Mouse (Mus musculus) embryonic facial prominence, embryonic 14.5 days (tissue): ENCODE measurements around the gene Pfdn6. TPM values are rescaled to one million over a fixed set of nuclear protein-coding genes. Genes with fewer than 3 reads are reported as not detected.

Experiments
- ATAC-seq: fragments of 200-750 bp; cut with Nextera tagmentation; 2 replicates; pipeline ENCODE4 v1.8.0; 2017; ENCODE audit warnings: low read depth, moderate number of reproducible peaks, moderate TSS enrichment
- DNase-seq: peaks from one replicate; pipeline ENCODE4 v3.0.0-alpha.2; 2015; ENCODE audit warnings: low spot score
- H3K27ac ChIP-seq: fragments of 300-500 bp; sonication (generic); replicated peaks from 2 replicates; pipeline ENCODE4 v1.5.1; 2014; ENCODE audit warnings: low read depth, mild to moderate bottlenecking, low read length, moderate library complexity
- H3K27me3 ChIP-seq: fragments of 300-500 bp; sonication (generic); replicated peaks from 2 replicates; pipeline ENCODE4 v1.6.1; 2014; ENCODE audit warnings: low read length; ENCODE audit not compliant: control insufficient read depth, insufficient read depth
- H3K36me3 ChIP-seq: fragments of 300-500 bp; sonication (generic); 2 replicates; pipeline ENCODE4 v1.6.1; 2014; ENCODE audit warnings: low read length, mixed read lengths; ENCODE audit not compliant: control insufficient read depth, insufficient read depth
- H3K4me1 ChIP-seq: fragments of 300-500 bp; sonication (generic); 2 replicates; pipeline ENCODE4 v1.6.1; 2014; ENCODE audit warnings: antibody characterized with exemption, low read length; ENCODE audit not compliant: control insufficient read depth, insufficient read depth
- H3K4me2 ChIP-seq: fragments of 300-500 bp; sonication (generic); 2 replicates; pipeline ENCODE4 v1.6.1; 2014; ENCODE audit warnings: low read depth, mild to moderate bottlenecking, low read length, moderate library complexity, mixed read lengths
- H3K4me3 ChIP-seq: fragments of 300-500 bp; sonication (generic); 2 replicates; pipeline ENCODE4 v1.5.1; 2014; ENCODE audit warnings: low read depth, mild to moderate bottlenecking, low read length
- H3K9ac ChIP-seq: fragments of 300-500 bp; sonication (generic); 2 replicates; pipeline ENCODE4 v1.6.1; 2014; ENCODE audit warnings: low read depth, mild to moderate bottlenecking, low read length, moderate library complexity, mixed read lengths
- H3K9me3 ChIP-seq: fragments of 300-500 bp; sonication (generic); 2 replicates; pipeline ENCODE4 v1.6.1; 2016; ENCODE audit warnings: low read length; ENCODE audit not compliant: control insufficient read depth
- WGBS: fragments of 180-500 bp; shearing (Covaris S2); extraction: QIAGEN DNeasy Blood & Tissue Kit; methylation state at CpG from one replicate; pipeline ENCODE4 v1.1.7; 2014; 5-methylcytosine and 5-hydroxymethylcytosine counted together
- polyA plus RNA-seq: library from polyadenylated mRNA; unstranded; fragments of >200 nt; fragmentation: Nextera tagmentation; extraction: Ambion mirVana; gene quantifications from 2 replicates; pipeline ENCODE4 v1.2.1, GENCODE M21; 2014

Pfdn6 gene
- polyA plus RNA-seq, 1 experiment from 2014 or later = 124 TPM

DNA sequence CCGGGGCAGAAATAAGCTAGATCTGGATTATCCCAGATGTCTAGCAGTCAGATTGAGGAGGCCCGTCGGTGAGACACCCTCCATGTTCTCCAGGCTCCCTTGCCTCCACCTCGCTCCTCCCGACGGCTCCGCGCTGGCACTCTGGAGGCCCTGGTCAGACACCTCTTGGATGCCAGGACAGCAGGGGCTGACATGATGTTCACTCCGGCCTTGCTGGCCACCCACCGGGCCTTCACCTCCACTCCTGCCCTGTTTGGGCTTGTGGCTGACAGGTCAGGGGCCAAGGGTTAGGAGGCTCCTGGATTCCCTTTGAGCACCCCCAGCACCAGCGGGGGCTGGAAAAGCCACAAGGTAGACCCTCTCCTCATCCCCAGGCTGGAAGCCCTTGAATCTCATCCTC is 8.2 kb downstream of the Pfdn6 start:
- no peak overlapping the region for H3K27ac ChIP-seq
- H3K36me3 ChIP-seq = peaks cover 37% of the 10 kb centered on the region
- peaks cover 12% of the 10 kb centered on the region for H3K4me1 ChIP-seq
- ATAC-seq (no peak), DNase-seq (no peak)
- peak overlapping the region; percentile 79; the same call in 1 of the 2 replicates for H3K9ac ChIP-seq
- 89% methylated on average over 11 of the region's 11 CpGs for WGBS
- no peaks in the 10 kb centered on the region for H3K27me3 ChIP-seq
- no peaks in the 10 kb centered on the region for H3K9me3 ChIP-seq
- H3K4me3 ChIP-seq = no peak overlapping the region
- 0 out of 2 replicates have a peak overlapping the region, but pooled peaks have one; percentile 96 for H3K4me2 ChIP-seq

DNA sequence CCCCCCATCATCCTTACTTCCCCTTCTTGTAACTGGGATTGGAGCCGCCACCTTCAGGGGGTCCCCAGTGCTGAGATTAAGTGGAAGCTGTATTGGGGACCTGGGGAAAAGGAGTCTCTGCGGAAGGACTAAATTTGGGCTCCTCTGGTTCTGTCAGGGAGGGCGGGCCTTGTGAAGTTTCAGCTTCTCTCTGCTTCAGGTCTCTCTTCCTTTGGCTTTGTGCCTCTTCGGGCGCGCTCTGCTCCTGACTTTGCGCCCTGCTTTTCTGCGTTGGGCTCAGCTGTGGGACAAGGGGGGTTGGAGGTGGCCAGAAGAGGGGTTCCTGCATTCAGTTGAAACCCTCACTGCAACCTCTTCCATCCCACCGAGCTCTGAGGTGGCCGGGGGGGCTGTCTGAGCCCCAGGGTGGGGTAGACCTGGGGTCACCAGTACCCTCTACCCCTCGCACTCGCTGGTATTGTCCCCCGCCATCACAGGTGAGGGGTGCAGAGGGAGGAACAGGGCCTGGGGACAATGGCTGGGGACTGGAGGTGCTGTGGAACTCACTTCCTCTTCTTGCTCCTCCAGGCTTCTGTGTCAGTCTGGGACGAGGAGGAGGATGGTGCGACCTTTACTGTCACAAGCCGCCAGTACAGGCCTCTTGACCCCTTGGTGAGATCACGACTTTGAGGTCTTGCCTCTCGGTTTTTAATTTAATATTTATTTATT is 8.8 kb downstream of the Pfdn6 start:
- H3K4me1 ChIP-seq = peaks cover 12% of the 10 kb centered on the region
- peak overlapping the region; percentile 79 for H3K9ac ChIP-seq
- WGBS = 36% methylated on average over 14 of the region's 18 CpGs
- H3K4me2 ChIP-seq = peak overlapping the region; percentile 96
- DNase-seq = no peak
- no peak for ATAC-seq
- H3K27ac ChIP-seq = no peak overlapping the region; the same call in 1 of the 2 replicates
- H3K4me3 ChIP-seq = peak overlapping the region; percentile 81
- H3K27me3 ChIP-seq = no peaks in the 10 kb centered on the region
- H3K36me3 ChIP-seq = peaks cover 39% of the 10 kb centered on the region
- H3K9me3 ChIP-seq = no peaks in the 10 kb centered on the region

DNA sequence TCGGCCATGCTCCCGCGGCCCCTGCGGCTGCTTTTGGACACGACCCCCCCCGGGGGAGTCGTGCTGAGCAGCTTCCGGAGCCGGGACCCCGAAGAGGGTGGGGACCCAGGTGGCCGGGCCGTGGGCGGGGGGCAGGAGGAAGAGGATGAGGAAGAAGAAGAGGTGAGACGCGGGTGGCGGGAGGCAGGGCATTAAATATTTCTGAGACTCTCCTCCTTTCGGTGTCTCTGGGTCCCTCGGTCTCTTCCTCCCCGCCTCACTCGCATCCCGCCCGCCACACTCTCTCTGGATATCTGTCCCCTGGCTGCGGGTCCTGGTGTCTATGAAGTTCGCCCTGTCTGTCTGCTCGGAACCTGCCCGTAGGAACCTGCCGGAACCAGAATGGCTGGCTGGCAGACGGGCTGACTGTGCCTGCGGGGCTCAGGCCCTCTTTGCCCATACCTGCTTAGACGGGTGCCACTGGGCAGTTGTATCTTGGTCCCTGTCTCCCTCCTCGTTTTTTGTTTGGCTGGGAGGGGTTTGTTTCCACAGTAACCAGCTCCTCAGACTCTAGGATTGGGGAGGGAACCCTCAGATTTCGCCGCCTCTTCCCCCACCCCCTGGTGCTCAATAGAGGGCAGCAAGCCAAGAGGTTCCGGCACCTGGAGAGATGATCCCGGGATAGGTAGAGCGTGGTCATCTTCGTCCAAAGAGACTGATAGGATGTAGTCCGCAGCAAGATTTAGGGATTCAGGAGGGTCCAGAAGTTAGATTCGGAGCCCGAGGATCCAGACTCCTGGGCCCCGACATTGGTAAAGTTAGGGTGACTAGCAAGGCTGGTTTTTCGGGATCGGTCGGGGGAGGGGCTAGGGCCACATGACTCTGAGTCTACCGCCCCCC is 9.6 kb downstream of the Pfdn6 start:
- peaks cover 38% of the 10 kb centered on the region for H3K36me3 ChIP-seq
- no peaks in the 10 kb centered on the region for H3K27me3 ChIP-seq
- H3K4me2 ChIP-seq = peak overlapping the region; percentile 96
- H3K4me3 ChIP-seq = peak overlapping the region; percentile 81
- peak overlapping the region; percentile 79 for H3K9ac ChIP-seq
- DNase-seq (peak; percentile 77), ATAC-seq (peak; percentile 26)
- no peaks in the 10 kb centered on the region for H3K9me3 ChIP-seq
- peaks cover 12% of the 10 kb centered on the region for H3K4me1 ChIP-seq
- peak overlapping the region; percentile 91 for H3K27ac ChIP-seq
- 1% methylated on average over 36 of the region's 45 CpGs for WGBS

DNA sequence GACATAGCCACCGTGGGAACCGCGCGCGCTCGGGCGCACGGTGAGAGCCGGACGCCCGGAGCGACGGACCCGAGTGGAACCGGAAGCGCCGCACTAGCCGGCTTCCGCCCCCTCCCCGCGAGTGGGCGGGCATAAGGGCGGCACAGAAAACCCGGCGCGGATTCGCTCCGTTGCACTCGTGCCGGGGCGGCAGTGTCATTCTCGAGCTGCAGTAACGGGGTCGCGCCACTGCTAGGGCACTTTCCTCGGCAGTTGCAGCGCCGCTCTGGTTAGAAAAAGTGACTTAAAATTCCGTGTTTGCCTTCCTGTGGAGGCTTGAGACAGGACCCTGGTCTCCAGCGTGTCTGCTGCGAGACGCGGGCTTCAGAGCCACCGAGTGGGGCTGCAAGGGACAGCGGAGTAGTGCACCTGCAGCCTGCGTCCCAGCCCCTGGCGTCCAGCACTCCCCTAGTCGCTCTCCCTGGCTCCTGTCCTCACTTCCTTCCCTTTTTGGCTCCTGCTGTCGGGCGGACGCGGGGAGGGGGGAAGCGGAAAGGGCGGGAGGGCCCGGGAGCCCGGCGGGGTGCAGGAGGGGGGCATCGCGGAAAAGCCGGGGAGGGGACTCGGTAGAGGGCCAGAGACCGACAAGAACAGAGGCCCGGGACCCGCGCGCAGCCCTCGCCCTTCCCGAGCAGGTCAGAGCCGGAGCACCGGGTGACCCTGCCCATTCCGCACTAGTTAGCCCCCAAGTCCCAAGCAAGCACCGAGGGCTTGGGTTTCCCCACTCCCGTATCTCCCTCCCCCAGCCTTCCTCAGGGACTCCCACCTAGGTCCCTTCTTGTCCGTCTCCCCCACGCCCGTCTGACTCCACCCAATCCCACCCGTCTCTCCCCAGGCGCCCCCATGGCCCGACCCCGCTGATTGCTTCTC is 10.5 kb downstream of the Pfdn6 start, which contains the start of gene Rgl2:
Gene Rgl2 (plus strand): TSS at position 173 of the 909 bp plus-strand sequence.
- peak within 1 kb of the TSS; percentile 96 for H3K4me2 ChIP-seq
- H3K27ac ChIP-seq = peak within 1 kb of the TSS; percentile 91
- ATAC-seq (peak; percentile 90), DNase-seq (peak; percentile 95)
- H3K9ac ChIP-seq = peak within 1 kb of the TSS; percentile 79
- H3K4me3 ChIP-seq = peak within 1 kb of the TSS; percentile 81
- no peaks in the 10 kb centered on the region for H3K27me3 ChIP-seq
- no peaks in the 10 kb centered on the region for H3K9me3 ChIP-seq
- 1% methylated on average over 38 of the region's 80 CpGs for WGBS
- peaks cover 12% of the 10 kb centered on the region for H3K4me1 ChIP-seq
- peaks cover 33% of the 10 kb centered on the region for H3K36me3 ChIP-seq

DNA sequence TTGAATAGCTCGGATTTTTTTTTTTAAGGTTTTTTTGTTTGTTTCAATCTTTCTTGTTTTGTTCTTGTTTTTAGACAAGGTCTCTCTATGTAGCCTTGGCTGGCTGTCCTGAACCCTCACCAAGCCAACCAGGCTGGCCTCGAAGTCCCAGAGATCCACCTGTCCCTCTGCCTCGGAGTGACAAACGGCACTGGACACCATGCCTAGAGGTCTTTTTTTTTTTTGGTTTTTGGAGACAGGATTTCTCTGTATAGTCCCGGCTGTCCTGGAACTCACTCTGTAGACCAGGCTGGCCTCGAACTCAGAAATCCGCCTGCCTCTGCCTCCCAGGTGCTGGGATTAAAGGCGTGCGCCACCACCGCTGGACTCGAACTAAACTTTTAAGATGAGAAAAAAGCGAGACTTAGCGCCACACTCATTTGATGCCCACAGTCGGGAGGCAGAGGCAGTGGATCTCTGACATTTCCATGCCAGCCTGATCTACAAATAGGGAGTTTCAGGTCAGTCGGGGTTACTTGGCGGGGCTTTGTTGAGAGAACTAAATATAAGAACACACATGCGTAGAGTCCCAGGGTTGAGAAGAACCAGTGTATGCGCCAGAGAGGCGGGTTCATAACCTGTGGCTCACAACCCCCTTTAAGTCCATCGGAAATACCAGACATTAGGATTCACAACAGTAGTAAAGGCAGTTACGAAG is 11.7 kb downstream of the Pfdn6 start:
- peak overlapping the region; percentile 81 for H3K4me3 ChIP-seq
- no peaks in the 10 kb centered on the region for H3K27me3 ChIP-seq
- ATAC-seq (no peak), DNase-seq (no peak)
- peak overlapping the region; percentile 79 for H3K9ac ChIP-seq
- peaks cover 27% of the 10 kb centered on the region for H3K36me3 ChIP-seq
- peak overlapping the region; percentile 96 for H3K4me2 ChIP-seq
- no peak overlapping the region for H3K27ac ChIP-seq
- H3K4me1 ChIP-seq = peaks cover 12% of the 10 kb centered on the region
- no peaks in the 10 kb centered on the region for H3K9me3 ChIP-seq
- WGBS = 63% methylated on average over 21 of the region's 21 CpGs

DNA sequence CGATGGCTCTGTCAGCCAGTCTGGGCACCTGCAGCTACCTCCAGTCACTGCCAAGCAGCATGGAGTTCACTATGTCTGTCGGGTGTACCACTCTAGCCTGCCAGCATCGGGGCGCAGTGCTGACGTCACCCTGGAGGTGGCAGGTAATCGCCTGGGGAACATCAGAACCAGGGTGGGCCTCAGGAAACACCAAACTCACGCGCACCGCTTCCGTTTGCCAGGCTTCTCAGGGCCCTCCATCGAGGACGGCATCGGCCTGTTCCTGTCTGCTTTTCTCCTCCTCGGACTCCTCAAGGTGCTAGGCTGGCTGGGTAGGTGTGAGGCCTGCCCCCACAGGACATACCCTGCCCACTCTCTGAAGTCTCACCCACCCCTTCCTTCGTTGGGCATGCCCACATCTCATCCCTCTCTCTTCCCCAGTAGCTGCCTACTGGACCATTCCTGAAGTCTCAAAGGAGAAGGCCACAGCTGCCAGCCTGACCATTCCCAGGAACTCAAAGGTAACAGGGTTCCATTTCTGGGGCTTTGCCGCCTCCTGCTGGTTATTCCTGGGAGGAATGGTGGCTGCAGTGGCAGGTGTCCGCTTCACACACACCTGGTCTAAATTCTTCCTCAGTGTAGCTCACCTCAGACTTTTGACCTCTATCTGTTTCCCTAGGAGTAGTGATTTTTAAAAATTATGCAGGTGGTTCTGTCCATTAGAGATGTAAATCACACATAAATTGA is 13.8 kb downstream of the Pfdn6 start:
- no peaks in the 10 kb centered on the region for H3K9me3 ChIP-seq
- ATAC-seq (no peak), DNase-seq (no peak)

DNA sequence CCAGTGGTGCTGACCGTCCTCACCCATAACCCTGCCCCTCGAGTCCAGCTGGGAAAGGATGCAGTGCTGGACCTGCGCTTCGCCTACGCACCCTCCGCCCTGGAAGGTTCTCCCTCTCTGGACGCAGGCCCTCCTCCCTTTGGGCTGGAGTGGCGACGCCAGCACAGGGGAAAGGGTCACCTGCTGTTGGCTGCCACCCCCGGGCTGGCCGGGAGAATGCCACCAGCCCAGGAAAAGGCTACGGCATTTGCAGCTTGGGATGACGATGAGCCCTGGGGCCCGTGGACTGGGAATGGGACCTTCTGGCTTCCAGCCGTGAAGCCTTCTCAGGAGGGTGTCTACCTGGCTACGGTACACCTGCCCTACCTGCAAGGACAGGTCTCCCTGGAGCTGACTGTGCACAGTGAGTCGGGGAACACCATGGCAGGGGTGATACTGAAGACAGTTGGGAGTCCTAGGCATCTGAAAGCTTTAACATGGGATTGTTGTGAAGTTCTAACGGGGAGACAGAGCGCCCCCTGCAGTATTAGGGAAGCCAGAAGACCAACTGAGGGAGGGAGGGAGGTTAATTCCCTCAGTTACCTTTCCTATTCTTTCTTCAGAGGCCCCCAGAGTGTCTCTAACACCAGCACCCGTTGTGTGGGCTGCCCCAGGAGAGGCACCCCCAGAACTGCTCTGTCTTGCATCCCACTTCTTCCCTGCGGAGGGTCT is 14.6 kb downstream of the Pfdn6 start:
- ATAC-seq = no peak
- H3K4me3 ChIP-seq = no peak overlapping the region
- 86% methylated on average over 21 of the region's 21 CpGs for WGBS
- peaks cover 16% of the 10 kb centered on the region for H3K36me3 ChIP-seq
- H3K4me2 ChIP-seq = no peak overlapping the region
- DNase-seq = no peak
- no peaks in the 10 kb centered on the region for H3K9me3 ChIP-seq
- no peaks in the 10 kb centered on the region for H3K27me3 ChIP-seq
- peaks cover 5% of the 10 kb centered on the region for H3K4me1 ChIP-seq
- no peak overlapping the region for H3K9ac ChIP-seq
- H3K27ac ChIP-seq = no peak overlapping the region

More for the DNA sequence above, 13.8 kb downstream of the Pfdn6 start:
- WGBS = 74% methylated on average over 13 of the region's 17 CpGs
- H3K27me3 ChIP-seq = no peaks in the 10 kb centered on the region
- H3K9ac ChIP-seq = no peak overlapping the region
- no peak overlapping the region for H3K4me2 ChIP-seq
- peaks cover 16% of the 10 kb centered on the region for H3K36me3 ChIP-seq
- peaks cover 8% of the 10 kb centered on the region for H3K4me1 ChIP-seq
- H3K27ac ChIP-seq = no peak overlapping the region
- H3K4me3 ChIP-seq = no peak overlapping the region
